Mouse (Mus musculus) lung, embryonic 15.5 days (tissue): ENCODE results near the gene Rb1. TPM values are rescaled to one million over a fixed set of nuclear protein-coding genes. Genes with fewer than 3 reads are reported as not detected.

Experiments
- ATAC-seq: fragments of 200-750 bp; cut with Nextera tagmentation; 2 replicates; pipeline ENCODE4 v1.8.0; 2017; ENCODE audit warnings: moderate number of reproducible peaks, borderline replicate concordance; ENCODE audit not compliant: low FRiP score, low TSS enrichment; ENCODE audit errors: extremely low read depth
- H3K27ac ChIP-seq: fragments of 300-500 bp; sonication (generic); 2 replicates; pipeline ENCODE4 v1.5.1; 2015; ENCODE audit warnings: moderate library complexity, mild to moderate bottlenecking, inconsistent platforms
- H3K27me3 ChIP-seq: fragments of 300-500 bp; sonication (generic); 2 replicates; pipeline ENCODE4 v1.6.1; 2015; ENCODE audit warnings: inconsistent platforms
- H3K36me3 ChIP-seq: fragments of 300-500 bp; sonication (generic); 2 replicates; pipeline ENCODE4 v1.6.1; 2015; ENCODE audit warnings: inconsistent platforms
- H3K4me1 ChIP-seq: fragments of 300-500 bp; sonication (generic); 2 replicates; pipeline ENCODE4 v1.6.1; 2015; ENCODE audit warnings: inconsistent platforms
- H3K4me2 ChIP-seq: fragments of 300-500 bp; sonication (generic); 2 replicates; pipeline ENCODE4 v1.6.1; 2015; ENCODE audit warnings: inconsistent platforms, mild to moderate bottlenecking, moderate library complexity
- H3K4me3 ChIP-seq: fragments of 300-500 bp; sonication (generic); 2 replicates; pipeline ENCODE4 v1.5.1; 2015; ENCODE audit warnings: mild to moderate bottlenecking, inconsistent platforms
- H3K9ac ChIP-seq: fragments of 300-500 bp; sonication (generic); 2 replicates; pipeline ENCODE4 v1.6.1; 2015; ENCODE audit warnings: inconsistent platforms
- H3K9me3 ChIP-seq: fragments of 300-500 bp; sonication (generic); 2 replicates; pipeline ENCODE4 v1.6.1; 2016; ENCODE audit warnings: inconsistent platforms
- WGBS: fragments of 180-500 bp; shearing (Covaris S2); methylation state at CpG from one replicate; pipeline ENCODE4 v1.1.7; 2015; 5-methylcytosine and 5-hydroxymethylcytosine counted together
- polyA plus RNA-seq: library from polyadenylated mRNA; unstranded; fragments of >200 nt; fragmentation: Nextera tagmentation; extraction: Ambion mirVana; gene quantifications from 2 replicates; pipeline ENCODE4 v1.2.1, GENCODE M21; 2015

Rb1 gene
- polyA plus RNA-seq = 14.5 and 18.4 TPM in 2 replicates

GRCm38 (mm10) chr14:73325456-73326381 lies at the start of gene Rb1:
Rb1 (minus strand) TSS chr14:73325822.
- no peaks in the 10 kb centered on the region for H3K9me3 ChIP-seq
- H3K4me3 ChIP-seq = peak within 1 kb of the TSS; percentile 96
- peak within 1 kb of the TSS; percentile 72 for H3K9ac ChIP-seq
- H3K36me3 ChIP-seq = no peaks in the 10 kb centered on the region
- peak within 1 kb of the TSS; percentile 95 for H3K4me2 ChIP-seq
- peaks cover 14% of the 10 kb centered on the region for H3K4me1 ChIP-seq
- peak within 1 kb of the TSS; percentile 86 for H3K27ac ChIP-seq
- peak; percentile 94 for ATAC-seq
- H3K27me3 ChIP-seq = no peaks in the 10 kb centered on the region
- whole genome bisulfite sequencing = under 1% methylated on average over 104 of the region's 135 CpGs

- ATAC-seq = no peak
- peaks cover 58% of the 10 kb centered on the region for H3K4me1 ChIP-seq
- 57% methylated on average over 11 of the region's 11 CpGs for WGBS
- no peak overlapping the region for H3K4me3 ChIP-seq
- peak overlapping the region; percentile 2; the same call in 1 of the 2 replicates for H3K27ac ChIP-seq
- H3K9me3 ChIP-seq = no peaks in the 10 kb centered on the region
- peaks cover 31% of the 10 kb centered on the region for H3K36me3 ChIP-seq
- no peak overlapping the region for H3K9ac ChIP-seq
- H3K27me3 ChIP-seq = no peaks in the 10 kb centered on the region
- H3K4me2 ChIP-seq = no peak overlapping the region
Measured at GRCm38 (mm10) chr14:73374315-73374890, 48.8 kb upstream of the Rb1 start.

- WGBS = 60% methylated on average over 8 of the region's 8 CpGs
- Histone ChIP-seq H3K27ac (no peak overlapping the region), H3K9me3 (no peaks in the 10 kb centered on the region), H3K4me2 (no peak overlapping the region), H3K4me1 (peaks cover 58% of the 10 kb centered on the region), H3K9ac (no peak overlapping the region), H3K4me3 (no peak overlapping the region), H3K36me3 (peaks cover 24% of the 10 kb centered on the region), H3K27me3 (no peaks in the 10 kb centered on the region)
- no peak for ATAC-seq
Measured at GRCm38 (mm10) chr14:73373606-73374005, 48.0 kb upstream of the Rb1 start.

- H3K4me1 ChIP-seq = peaks cover 53% of the 10 kb centered on the region
- H3K4me2 ChIP-seq = no peak overlapping the region
- ATAC-seq = no peak
- WGBS = 85% methylated on average over 4 of the region's 4 CpGs
- no peak overlapping the region for H3K4me3 ChIP-seq
- H3K9ac ChIP-seq = no peak overlapping the region
- H3K36me3 ChIP-seq = peaks cover 24% of the 10 kb centered on the region
- no peak overlapping the region for H3K27ac ChIP-seq
- H3K9me3 ChIP-seq = no peaks in the 10 kb centered on the region
- no peaks in the 10 kb centered on the region for H3K27me3 ChIP-seq
Measured at GRCm38 (mm10) chr14:73372990-73373389, 47.4 kb upstream of the Rb1 start.

GRCm38 (mm10) chr14:73371577-73371976 lies 46.0 kb upstream of the Rb1 start:
- H3K36me3 ChIP-seq = peaks cover 33% of the 10 kb centered on the region
- H3K9ac ChIP-seq = no peak overlapping the region
- no peak overlapping the region for H3K27ac ChIP-seq
- WGBS = 86% methylated on average over 4 of the region's 4 CpGs
- H3K27me3 ChIP-seq = no peaks in the 10 kb centered on the region
- peaks cover 47% of the 10 kb centered on the region for H3K4me1 ChIP-seq
- no peak overlapping the region for H3K4me3 ChIP-seq
- H3K4me2 ChIP-seq = no peak overlapping the region
- no peak for ATAC-seq
- H3K9me3 ChIP-seq = no peaks in the 10 kb centered on the region

- Histone ChIP-seq H3K4me3 (no peak overlapping the region), H3K4me1 (peaks cover 42% of the 10 kb centered on the region), H3K9ac (no peak overlapping the region), H3K9me3 (no peaks in the 10 kb centered on the region), H3K27ac (no peak overlapping the region), H3K27me3 (no peaks in the 10 kb centered on the region), H3K4me2 (no peak overlapping the region), H3K36me3 (peaks cover 40% of the 10 kb centered on the region)
- ATAC-seq = no peak
- WGBS = 69% methylated on average over 23 of the region's 23 CpGs
Measured at GRCm38 (mm10) chr14:73370695-73371372, 45.2 kb upstream of the Rb1 start.

- whole genome bisulfite sequencing = 68% methylated on average over 11 of the region's 11 CpGs
- Histone ChIP-seq H3K4me1 (peaks cover 35% of the 10 kb centered on the region), H3K27ac (no peak overlapping the region), H3K9ac (no peak overlapping the region), H3K9me3 (no peaks in the 10 kb centered on the region), H3K4me2 (no peak overlapping the region), H3K36me3 (peaks cover 47% of the 10 kb centered on the region), H3K4me3 (no peak overlapping the region), H3K27me3 (no peaks in the 10 kb centered on the region)
- ATAC-seq = no peak
Measured at GRCm38 (mm10) chr14:73370078-73370670, 44.6 kb upstream of the Rb1 start.

- H3K9me3 ChIP-seq = no peaks in the 10 kb centered on the region
- no peak overlapping the region for H3K4me3 ChIP-seq
- ATAC-seq = no peak
- H3K27me3 ChIP-seq = no peaks in the 10 kb centered on the region
- H3K4me2 ChIP-seq = no peak overlapping the region
- no peak overlapping the region for H3K27ac ChIP-seq
- H3K4me1 ChIP-seq = peaks cover 30% of the 10 kb centered on the region
- peaks cover 52% of the 10 kb centered on the region for H3K36me3 ChIP-seq
- no peak overlapping the region for H3K9ac ChIP-seq
- WGBS = 75% methylated on average over 4 of the region's 4 CpGs
Measured at GRCm38 (mm10) chr14:73369634-73370033, 44.0 kb upstream of the Rb1 start.

GRCm38 (mm10) chr14:73368966-73369365 lies 43.3 kb upstream of the Rb1 start:
- no peak overlapping the region for H3K4me3 ChIP-seq
- peaks cover 23% of the 10 kb centered on the region for H3K4me1 ChIP-seq
- H3K9ac ChIP-seq = no peak overlapping the region
- no peak for ATAC-seq
- WGBS = 92% methylated on average over 13 of the region's 13 CpGs
- H3K4me2 ChIP-seq = no peak overlapping the region
- H3K27me3 ChIP-seq = no peaks in the 10 kb centered on the region
- H3K9me3 ChIP-seq = no peaks in the 10 kb centered on the region
- no peak overlapping the region for H3K27ac ChIP-seq
- H3K36me3 ChIP-seq = peaks cover 58% of the 10 kb centered on the region

- WGBS = 84% methylated on average over 13 of the region's 13 CpGs
- H3K36me3 ChIP-seq = peaks cover 62% of the 10 kb centered on the region
- H3K4me2 ChIP-seq = no peak overlapping the region
- no peaks in the 10 kb centered on the region for H3K9me3 ChIP-seq
- H3K4me1 ChIP-seq = peaks cover 17% of the 10 kb centered on the region; the same call in 1 of the 2 replicates
- no peak overlapping the region for H3K9ac ChIP-seq
- H3K27me3 ChIP-seq = no peaks in the 10 kb centered on the region
- no peak overlapping the region for H3K4me3 ChIP-seq
- no peak overlapping the region for H3K27ac ChIP-seq
- no peak for ATAC-seq
Measured at GRCm38 (mm10) chr14:73368221-73368620, 42.6 kb upstream of the Rb1 start.

- 86% methylated on average over 11 of the region's 11 CpGs for WGBS
- no peak for ATAC-seq
- H3K36me3 ChIP-seq = peaks cover 70% of the 10 kb centered on the region
- H3K4me3 ChIP-seq = no peak overlapping the region
- H3K4me2 ChIP-seq = no peak overlapping the region
- H3K9ac ChIP-seq = no peak overlapping the region
- H3K9me3 ChIP-seq = no peaks in the 10 kb centered on the region
- no peaks in the 10 kb centered on the region for H3K27me3 ChIP-seq
- peaks cover 6% of the 10 kb centered on the region; the same call in 1 of the 2 replicates for H3K4me1 ChIP-seq
- H3K27ac ChIP-seq = no peak overlapping the region
Measured at GRCm38 (mm10) chr14:73366278-73366677, 40.7 kb upstream of the Rb1 start.
